Mouse (Mus musculus) embryonic fibroblast, embryonic 13.5 days (primary cell): ENCODE measurements at regions not wholly inside any gene's neighbourhood (a gene's known extent, or its start where the extent isn't known, plus 50 kb on each side); places are given as distances from the start of the nearest gene placed in this dataset.

Source experiments
- H3K27ac ChIP-seq: 2 replicates; pipeline ENCODE4 v1.5.1; 2012; ENCODE audit warnings: low read length, control low read depth, inconsistent platforms; ENCODE audit not compliant: insufficient read depth
- H3K4me1 ChIP-seq: 2 replicates; pipeline ENCODE4 v1.6.1; 2011; ENCODE audit warnings: low read length; ENCODE audit not compliant: control insufficient read depth, insufficient read depth
- H3K4me3 ChIP-seq: 2 replicates; pipeline ENCODE4 v1.5.1; 2011; ENCODE audit warnings: mild to moderate bottlenecking, control low read depth, low read length; ENCODE audit not compliant: insufficient read depth
- CTCF ChIP-seq: IDR thresholded peaks from 2 replicates; pipeline ENCODE4 v1.5.1; 2011; ENCODE audit warnings: mild to moderate bottlenecking, control low read depth, low read length, moderate library complexity, borderline replicate concordance; ENCODE audit not compliant: insufficient read depth
- POLR2A ChIP-seq: IDR thresholded peaks from 2 replicates; pipeline ENCODE4 v1.6.1; 2011; ENCODE audit warnings: low read depth, mild to moderate bottlenecking, control low read depth, low read length, moderate library complexity

- Histone ChIP-seq H3K4me3 (no peak overlapping the region), H3K4me1 (no peaks in the 10 kb centered on the region), H3K27ac (no peak overlapping the region)
- TF ChIP-seq CTCF = no peak
- TF ChIP-seq POLR2A = no peak
Measured at GRCm38 (mm10) chr2:48063436-48063835, 750.5 kb upstream of the Acvr2a start.

GRCm38 (mm10) chr2:48065162-48065561 lies 748.7 kb upstream of the Acvr2a start:
- no peaks in the 10 kb centered on the region for H3K4me1 ChIP-seq
- TF ChIP-seq CTCF (no peak), POLR2A (no peak)
- no peak overlapping the region for H3K27ac ChIP-seq
- H3K4me3 ChIP-seq = no peak overlapping the region

GRCm38 (mm10) chr2:48082120-48082799 lies 731.6 kb upstream of the Acvr2a start:
- H3K27ac ChIP-seq = no peak overlapping the region

DNA sequence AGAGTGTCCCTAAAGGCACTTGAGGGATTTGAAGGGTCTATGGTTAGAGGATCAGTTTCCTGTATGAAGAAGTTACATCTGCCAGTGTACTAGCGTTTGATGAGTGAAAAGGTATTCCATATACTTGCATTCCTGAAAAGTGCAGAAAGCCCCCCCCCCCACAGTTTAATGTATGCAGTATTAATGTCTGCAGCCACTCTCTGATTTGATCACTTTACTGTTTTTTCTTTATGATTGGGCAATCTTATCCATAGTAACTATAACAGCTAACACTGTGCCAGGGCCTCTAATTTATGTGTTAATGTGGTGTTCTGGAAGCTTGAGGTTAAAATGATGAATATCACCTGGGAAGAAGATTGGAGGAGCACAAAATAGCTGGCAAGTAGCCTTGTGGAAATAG lies 715.6 kb upstream of the Acvr2a start:
- TF ChIP-seq CTCF = no peak
- no peak for TF ChIP-seq POLR2A
- H3K27ac ChIP-seq = no peak overlapping the region
- no peak overlapping the region for H3K4me3 ChIP-seq
- H3K4me1 ChIP-seq = no peaks in the 10 kb centered on the region

More at GRCm38 (mm10) chr2:48082120-48082799, 731.6 kb upstream of the Acvr2a start:
- no peaks in the 10 kb centered on the region for H3K4me1 ChIP-seq
- TF ChIP-seq POLR2A (no peak), CTCF (no peak)
- no peak overlapping the region for H3K4me3 ChIP-seq

DNA sequence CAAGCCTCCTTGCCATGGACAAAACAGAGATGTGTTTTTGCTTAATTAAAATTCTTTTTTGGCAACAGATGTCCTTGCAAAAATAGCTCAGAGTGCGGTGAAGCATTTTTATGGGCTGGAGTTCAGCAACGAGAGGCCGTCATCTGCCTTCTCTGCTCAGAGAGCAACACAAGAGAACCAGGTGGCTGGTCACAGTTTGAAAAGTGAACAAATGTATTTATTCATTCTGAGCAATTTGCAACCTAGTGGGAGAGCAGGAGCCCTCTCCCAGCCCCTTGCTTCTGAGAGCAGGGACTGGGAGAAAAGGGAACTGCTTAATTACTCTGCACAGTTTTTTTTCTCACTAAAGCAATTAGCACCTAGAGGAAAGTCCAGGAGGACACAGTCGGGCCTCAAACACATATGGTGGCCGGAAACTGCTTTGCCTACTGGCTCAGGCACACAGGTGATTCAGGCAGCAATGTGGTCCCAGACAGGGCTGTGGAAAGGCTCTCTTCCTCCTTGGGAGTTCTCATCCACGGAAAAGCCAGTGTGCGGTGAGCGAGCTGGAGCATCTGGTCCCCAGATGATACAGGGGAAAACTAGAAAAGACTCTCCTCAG lies 714.9 kb upstream of the Acvr2a start:
- H3K4me1 ChIP-seq = no peaks in the 10 kb centered on the region
- no peak for TF ChIP-seq POLR2A
- no peak for TF ChIP-seq CTCF
- no peak overlapping the region for H3K4me3 ChIP-seq
- no peak overlapping the region for H3K27ac ChIP-seq

DNA sequence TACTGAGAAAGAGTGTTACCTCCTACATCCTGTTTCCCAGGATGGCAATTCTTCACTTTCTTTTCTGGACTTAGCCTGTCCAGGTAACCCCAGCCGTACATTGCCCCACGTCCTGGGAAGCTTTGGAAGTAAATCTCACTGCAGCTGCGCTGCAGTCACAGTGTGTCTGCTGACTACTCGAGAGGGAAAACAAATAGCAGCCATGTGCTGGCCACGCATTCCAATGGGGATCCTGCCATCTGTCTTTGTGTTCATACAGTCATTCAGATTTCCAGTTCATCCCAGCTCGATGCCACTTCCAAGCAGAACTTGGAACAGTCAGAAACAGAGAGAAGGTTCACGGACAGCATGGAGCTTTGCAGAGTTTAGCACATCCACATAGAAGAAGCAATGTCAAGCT lies 690.2 kb upstream of the Acvr2a start:
- TF ChIP-seq POLR2A (no peak), CTCF (no peak)
- H3K4me1 ChIP-seq = no peaks in the 10 kb centered on the region
- H3K4me3 ChIP-seq = no peak overlapping the region
- no peak overlapping the region for H3K27ac ChIP-seq

- Histone ChIP-seq H3K4me3 (no peak overlapping the region), H3K4me1 (no peaks in the 10 kb centered on the region), H3K27ac (no peak overlapping the region)
- no peak for TF ChIP-seq POLR2A
- no peak for TF ChIP-seq CTCF
Measured at GRCm38 (mm10) chr2:48138051-48138611, 675.8 kb upstream of the Acvr2a start.

GRCm38 (mm10) chr2:48141281-48141680 lies 672.6 kb upstream of the Acvr2a start:
- no peak overlapping the region for H3K27ac ChIP-seq
- TF ChIP-seq POLR2A = no peak
- H3K4me3 ChIP-seq = no peak overlapping the region

GRCm38 (mm10) chr2:48154706-48155105 lies 659.2 kb upstream of the Acvr2a start:
- no peak for TF ChIP-seq CTCF

More at GRCm38 (mm10) chr2:48141281-48141680, 672.6 kb upstream of the Acvr2a start:
- no peaks in the 10 kb centered on the region for H3K4me1 ChIP-seq

GRCm38 (mm10) chr2:48172626-48173025 lies 641.3 kb upstream of the Acvr2a start:
- no peak overlapping the region for H3K4me3 ChIP-seq
- no peak for TF ChIP-seq POLR2A
- no peak for TF ChIP-seq CTCF
- H3K27ac ChIP-seq = peak overlapping the region; percentile 26
- no peaks in the 10 kb centered on the region for H3K4me1 ChIP-seq

More at GRCm38 (mm10) chr2:48154706-48155105, 659.2 kb upstream of the Acvr2a start:
- H3K27ac ChIP-seq = no peak overlapping the region
- no peak overlapping the region for H3K4me3 ChIP-seq
- no peaks in the 10 kb centered on the region for H3K4me1 ChIP-seq
